Mouse (Mus musculus) G1E (cell line): ENCODE measurements around the gene Rac1.

Experiments
- CTCF ChIP-seq: IDR thresholded peaks from 2 replicates; pipeline ENCODE4 v1.5.1; 2012; ENCODE audit warnings: low read depth, low read length, inconsistent platforms, mixed read lengths
- POLR2AphosphoS5 ChIP-seq: IDR thresholded peaks from 2 replicates; pipeline ENCODE4 v1.6.1; 2012; ENCODE audit warnings: low read depth, low read length, inconsistent platforms; ENCODE audit not compliant: insufficient replicate concordance

GRCm38 (mm10) chr5:143501649-143502048 is 26.2 kb downstream of the Rac1 start:
- TF ChIP-seq CTCF (no peak), POLR2AphosphoS5 (no peak)
